Mouse (Mus musculus) left cerebral cortex, postnatal 10 days (tissue): Measurements from ENCODE around the gene Gm10260. TPM values are rescaled to one million over a fixed set of nuclear protein-coding genes. Genes with fewer than 3 reads are reported as not detected.
A peak's percentile ranks its signal among the peaks of the same experiment; 100 is the strongest.

Experiments
- DNase-seq, 2 experiments: peaks; one replicate each; pipeline ENCODE4 v3.0.0; 2021 to 2022; ENCODE audit warnings: low spot score in 2 of 2, mixed read lengths in 1 of 2; ENCODE audit errors: extremely low spot score in 1 of 2
- intact Hi-C: fragments of 180-260 bp; cut with DNase I; formaldehyde crosslinking; loops from one replicate; pipeline ENCODE4 v1.15.1; 2025
- total RNA-seq, 2 experiments: library from RNA; stranded (reverse); gene quantifications; 2 replicates each; pipeline ENCODE4 v1.2.3; 2021

Gene Gm10260
- total RNA-seq, 2 experiments from 2014 or later = 113 to 120 TPM

DNA sequence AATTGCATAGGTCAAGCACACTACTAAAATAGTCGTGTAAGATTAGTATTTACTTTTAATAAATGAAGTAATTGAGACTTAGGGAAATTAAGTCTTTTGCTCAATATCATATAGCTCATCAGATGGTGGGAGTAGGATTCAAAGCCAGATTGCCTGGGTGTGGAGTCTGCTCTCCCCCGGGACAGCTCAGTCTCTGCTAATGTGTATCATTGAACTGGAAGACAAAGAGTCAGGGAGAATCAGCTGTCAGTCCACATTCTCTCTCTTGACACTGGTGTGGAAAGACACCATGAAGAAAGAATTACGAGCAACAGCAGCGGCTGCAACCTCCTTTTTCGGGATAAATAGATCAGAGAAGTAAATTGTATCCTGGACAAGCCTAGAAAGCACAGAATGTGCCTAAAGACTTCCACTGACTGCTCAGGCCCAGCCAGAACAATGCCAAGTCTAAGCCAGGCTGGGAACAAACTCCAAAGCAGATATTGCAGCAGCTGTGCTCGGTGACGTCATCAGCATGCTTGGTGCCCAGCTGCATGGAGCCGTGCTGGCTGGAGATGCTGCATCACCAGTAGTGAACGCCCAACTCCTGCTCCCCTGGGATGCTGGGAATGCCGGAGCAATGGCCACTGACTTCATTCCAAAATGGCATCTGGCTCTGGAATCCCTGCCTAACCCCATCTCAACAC lies 14.5 kb upstream of the Gm10260 start:
- DNase-seq = peak in 1 of 2 experiments; percentile 65
- intact Hi-C loops = no loop called here

DNA sequence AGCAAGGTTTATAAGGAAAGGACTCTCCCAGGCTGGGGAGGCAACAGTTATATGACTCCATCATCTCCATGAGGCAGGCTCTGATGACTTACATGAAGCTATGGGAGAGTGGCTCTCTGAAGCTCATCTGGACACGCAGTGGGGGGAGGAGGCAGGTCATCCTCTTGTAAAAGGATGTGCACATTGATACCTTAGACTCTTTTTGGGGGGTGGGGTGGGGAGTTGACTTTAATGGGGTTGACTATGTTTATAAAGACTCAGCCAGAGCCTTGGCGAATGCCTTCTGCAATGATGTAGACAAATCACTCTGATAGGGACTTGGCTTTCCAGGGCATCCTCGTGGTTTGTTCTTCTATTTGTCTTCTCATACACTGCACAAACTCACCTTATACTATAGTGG lies 8.8 kb upstream of the Gm10260 start:
- intact Hi-C loops = no loop called here

DNA sequence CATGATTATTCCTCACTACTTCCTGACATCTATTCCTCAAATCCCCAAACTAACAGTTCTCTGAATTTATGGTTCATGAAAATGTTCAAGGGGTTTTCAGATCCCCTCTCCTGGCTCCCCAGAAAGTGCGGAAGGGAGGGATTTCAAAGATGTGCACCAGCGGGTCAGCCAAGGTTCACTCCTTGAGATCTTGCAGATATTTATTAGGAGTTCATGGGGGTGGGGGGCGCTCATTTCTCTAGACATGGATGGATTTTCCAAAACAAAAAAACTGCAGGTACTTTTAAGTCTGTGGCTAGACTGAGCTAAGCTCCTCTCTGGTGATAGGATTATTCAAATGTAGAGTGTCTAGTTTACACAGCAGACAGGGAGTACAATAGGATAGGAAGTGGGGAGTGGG lies 8.4 kb upstream of the Gm10260 start:
- DNase-seq = no peak
- intact Hi-C loops = no loop called here

More for the DNA sequence above, 8.8 kb upstream of the Gm10260 start:
- no peak for DNase-seq

DNA sequence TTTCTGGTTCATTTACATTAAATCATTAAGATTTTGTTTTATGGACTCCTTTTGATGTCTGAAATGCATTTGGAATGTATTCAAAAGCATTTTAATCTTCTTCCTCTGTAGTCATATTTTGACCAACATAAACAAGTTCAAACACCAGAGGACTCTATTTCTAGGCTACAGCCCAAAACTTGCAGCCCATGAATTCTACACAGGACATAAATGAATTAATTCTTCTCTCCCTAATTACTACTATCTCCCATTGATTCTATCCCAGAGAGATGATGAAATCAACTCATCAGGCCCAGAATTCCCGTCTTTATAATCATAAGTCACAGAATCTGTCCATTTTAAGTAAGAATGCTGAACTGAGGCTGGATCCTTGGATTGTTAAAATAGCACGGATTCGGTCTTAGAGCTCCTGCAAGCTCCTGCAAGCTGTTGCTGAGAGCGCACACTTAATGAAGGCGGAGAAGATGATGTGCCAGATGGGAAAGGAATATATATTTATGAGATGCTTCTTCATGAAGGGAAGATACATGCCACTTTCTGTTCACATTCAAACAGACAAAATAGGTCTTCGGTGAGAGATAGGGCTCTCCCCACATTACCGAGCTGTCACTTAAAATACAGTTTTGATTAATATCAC lies 7.7 kb upstream of the Gm10260 start:
- intact Hi-C loops = no loop called here
- DNase-seq = peak in 1 of 2 experiments; percentile 36

DNA sequence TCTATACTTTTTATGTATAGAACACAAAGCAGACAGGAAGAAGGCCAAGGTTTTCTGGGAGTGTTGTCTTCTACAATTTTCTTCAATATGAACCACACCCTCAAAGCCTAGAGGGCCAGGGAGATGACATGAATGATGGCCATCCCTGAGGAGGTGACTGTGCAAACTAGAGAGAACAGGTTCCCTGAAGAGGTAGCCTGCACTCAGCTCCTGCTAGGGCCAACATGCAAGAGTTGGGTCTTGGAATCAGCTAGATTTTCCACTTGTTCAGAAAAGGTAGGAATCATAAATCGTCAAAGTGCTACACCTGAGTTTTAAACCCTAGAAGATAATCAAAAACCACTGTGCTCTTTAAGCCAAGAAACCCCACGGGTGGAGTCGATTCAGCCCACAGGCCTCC lies 6.2 kb upstream of the Gm10260 start:
- intact Hi-C loops = no loop called here
- no peak for DNase-seq

DNA sequence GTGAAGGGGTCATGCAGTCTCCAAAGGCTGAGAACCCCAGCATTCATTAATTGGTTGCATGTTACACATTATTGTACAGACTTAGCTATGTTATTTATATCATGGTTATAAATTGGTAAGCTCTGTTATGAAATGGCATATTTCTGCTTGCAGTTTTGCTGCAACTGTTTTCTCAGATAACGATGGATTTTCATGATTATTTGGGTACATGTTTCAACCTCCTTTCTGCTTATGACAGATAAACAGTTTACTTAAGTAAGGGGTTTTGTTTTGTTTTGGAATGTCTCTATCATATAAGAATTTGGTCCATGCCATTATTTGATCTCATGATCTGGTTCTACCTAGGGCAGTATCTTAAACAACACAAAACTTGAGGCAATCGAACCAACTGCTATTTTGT lies 5.5 kb upstream of the Gm10260 start:
- intact Hi-C loops = no loop called here
- DNase-seq = no peak

DNA sequence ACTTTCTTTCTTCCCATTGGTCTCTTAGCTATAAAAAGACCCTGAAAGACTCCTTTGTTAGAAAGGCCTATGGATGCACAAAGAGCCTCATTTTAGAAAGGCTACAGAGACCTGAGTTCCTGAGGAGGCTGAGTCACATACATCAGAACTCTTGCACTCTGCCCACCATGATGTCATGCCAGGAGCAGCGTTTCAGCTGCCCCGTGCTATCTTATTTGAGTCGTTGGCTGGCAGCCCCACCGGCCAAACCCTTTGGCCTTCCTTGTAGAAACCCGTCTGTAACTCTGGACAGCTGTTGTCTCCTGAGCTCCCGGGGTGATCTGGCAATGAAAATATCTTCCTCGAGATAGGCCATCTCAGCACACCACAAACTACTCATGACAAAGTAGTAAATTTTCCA lies 3.6 kb upstream of the Gm10260 start:
- intact Hi-C loops = no loop called here
- DNase-seq = no peak

DNA sequence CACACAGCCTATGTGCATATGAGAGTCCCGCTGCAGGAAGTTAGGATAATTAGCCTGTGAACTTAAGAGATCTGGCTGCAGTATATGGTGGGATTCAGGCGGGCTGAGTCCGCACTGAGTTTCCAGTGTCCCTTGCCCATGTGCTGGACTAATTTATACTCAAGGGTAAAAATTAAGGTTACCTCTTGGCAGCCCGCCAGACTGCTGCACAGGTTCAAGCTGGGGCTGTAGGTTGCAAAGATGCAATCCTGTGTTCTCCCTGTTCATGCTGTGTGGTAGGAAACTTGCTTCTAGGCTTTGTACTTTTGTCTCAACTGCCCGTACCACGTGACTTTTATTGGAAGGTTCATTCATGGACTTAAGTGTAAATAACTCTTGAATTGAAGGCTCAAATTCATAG lies 3.0 kb upstream of the Gm10260 start:
- intact Hi-C loops = no loop called here

DNA sequence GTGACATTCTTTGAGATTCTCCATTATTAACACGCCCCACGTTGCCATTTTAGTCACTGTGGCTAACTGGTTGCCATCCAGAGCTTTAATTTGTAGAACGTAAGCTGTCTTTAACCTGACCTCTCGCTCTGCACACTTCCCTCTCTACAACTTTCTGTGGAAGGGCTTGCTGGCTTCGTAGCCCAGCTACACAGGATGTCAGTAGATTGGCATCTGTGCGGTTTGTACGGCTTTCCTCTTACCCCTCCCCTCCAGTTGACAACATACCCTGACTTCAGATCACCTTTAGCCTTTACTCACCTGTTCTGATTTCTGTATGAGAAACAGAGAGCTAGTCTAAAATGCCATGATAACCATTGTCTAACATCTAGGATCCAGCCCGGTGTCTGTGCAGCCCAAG lies 1.7 kb upstream of the Gm10260 start:
- intact Hi-C loops = no loop called here
- no peak for DNase-seq

More for the DNA sequence above, 3.0 kb upstream of the Gm10260 start:
- DNase-seq = no peak

DNA sequence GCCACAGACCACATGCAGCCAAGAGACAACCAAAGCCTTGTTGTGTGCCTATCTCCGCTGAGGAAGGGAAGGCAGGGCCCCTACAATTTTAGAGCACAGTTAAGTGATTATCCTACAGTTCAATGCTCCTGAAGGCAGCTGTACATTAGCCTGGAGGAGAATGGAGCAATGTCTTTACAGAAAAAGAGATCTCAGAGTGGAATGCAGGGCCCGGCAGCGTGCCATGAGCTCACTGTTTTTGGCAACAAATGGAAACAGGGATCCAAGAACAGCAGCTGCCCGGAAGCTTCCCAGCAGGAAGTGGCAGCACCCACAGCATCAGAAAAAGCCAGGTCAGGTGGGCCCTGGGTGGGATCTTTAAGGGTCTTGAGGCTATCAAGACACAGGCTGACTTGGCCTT lies 3.4 kb downstream of the Gm10260 start:
- DNase-seq = peak; percentile 58 to 69
- intact Hi-C loops = no loop called here

DNA sequence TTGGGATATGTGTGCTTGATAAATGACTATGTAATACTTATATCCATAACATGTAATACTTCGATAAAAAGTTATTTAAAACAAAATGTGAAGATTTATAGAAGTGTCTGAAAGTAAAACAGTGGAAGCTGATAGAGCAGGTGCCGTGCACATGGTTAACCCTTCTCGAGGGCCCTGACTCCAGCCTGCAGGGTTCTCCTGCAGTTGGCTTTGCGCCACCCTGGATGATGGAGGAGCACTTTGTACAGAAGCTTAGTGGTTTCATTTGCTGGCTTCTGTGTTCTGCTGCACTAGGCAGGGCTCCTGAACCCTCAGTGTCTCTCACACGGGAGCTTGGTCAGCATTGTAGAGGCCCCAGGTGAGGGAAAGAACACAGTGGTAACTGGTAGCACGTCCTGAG lies 4.3 kb downstream of the Gm10260 start:
- intact Hi-C loops = no loop called here
- DNase-seq = no peak

DNA sequence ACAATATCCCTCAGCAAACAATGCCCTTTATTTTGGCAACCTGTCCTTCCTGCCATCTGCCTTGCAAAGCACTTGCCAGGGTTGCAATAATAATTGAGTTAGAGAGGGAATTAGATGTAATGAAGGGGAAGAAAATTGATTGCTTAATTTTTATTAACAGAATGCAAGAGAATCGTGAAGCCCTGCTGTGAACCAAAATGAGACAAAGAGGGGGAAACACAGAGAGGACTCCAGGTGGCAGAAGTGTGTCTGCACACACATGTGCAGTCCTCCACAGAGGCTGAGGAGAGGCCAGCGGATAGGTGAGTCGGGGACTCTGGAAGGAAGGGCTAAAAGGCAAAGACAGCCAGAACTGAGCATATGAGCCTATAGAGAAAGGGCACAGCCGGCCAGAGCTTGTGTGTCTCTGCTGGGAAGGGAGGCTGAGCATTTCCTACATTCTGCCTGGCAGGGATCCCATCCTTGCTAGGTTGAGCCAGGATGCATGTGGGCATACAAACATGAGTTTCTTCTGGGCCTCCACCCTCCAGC lies 9.5 kb downstream of the Gm10260 start:
- no peak for DNase-seq
- intact Hi-C loops = no loop called here

DNA sequence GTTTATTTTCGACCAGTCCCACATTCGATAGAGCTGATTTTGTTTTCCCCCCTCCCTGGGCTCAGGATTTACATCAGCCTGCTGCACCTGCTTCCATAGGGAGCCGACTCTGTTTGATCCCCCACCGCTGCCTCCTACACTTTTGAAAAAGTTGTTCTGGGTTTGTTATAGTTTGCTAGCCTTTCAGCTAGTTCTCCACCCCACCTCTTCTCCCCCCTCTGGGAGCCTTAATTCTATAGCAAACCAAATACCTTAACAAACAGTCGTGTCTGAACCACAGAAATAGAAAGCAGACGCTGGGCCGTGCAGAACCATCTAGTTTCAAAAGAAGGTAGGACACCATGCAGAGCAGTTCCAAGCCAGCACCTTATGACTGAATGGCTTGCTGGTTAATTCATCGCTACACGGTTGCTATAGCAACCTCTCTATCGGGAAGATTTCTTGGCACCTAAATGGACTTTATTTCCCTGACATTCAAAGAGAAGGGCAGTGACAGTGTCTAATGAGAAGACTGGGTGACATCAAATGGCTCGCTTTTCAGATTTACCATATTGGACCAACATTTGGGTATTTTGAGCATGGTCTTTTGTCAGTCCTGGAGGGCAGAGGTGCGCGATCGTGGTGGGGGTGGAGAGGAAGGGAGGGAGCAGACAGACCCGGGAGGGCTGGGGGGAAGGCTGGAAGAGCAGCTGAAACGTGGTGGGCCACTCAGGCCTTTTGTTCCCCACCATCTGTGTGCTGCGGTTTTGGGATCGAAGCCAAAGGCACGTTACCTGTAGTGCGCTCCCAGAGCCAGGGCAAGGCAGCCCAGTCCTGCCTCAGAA lies 13.2 kb downstream of the Gm10260 start:
- peak in 1 of 2 experiments; percentile 34 for DNase-seq
- intact Hi-C loops = no loop called here

DNA sequence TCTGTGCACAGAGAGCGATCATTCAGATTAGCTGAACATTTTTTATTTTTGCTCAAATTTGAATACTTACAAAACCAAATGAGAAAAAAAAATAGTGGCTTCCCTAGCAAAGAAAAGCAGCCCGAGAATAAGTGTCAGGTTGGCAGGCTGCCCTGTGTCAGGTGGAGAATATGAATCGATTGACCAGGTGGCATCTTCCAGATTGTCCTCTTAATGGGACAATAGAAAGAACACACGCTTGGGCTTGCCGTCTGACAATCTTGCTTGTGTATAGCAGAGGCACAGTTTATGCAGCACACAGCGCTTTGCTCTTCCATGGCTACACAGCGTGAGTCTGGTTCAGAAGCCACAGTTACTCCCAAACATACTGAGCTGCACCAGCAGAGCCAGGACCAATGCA lies 15.8 kb downstream of the Gm10260 start:
- intact Hi-C loops = no loop called here
- DNase-seq = no peak

DNA sequence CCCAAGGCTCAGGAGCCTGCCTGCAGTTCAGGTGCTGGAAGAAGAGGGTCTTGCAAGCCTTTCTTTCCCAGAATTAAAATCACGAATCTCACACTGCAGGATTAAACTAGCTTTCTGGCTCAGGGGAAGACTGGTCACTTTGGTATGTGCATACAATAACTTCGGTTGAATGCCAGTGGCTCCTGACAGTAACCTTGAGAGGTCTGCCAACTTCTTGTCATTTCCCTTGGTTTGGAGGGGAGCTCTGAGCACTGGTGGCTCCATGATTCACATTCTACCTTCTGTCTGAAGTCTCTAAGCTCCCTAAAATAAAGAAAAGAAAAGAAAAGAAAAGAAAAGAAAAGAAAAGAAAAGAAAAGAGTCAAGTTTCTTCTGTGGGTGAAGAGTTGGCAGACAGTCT lies 16.4 kb downstream of the Gm10260 start:
- intact Hi-C loops = no loop called here
- DNase-seq = no peak

DNA sequence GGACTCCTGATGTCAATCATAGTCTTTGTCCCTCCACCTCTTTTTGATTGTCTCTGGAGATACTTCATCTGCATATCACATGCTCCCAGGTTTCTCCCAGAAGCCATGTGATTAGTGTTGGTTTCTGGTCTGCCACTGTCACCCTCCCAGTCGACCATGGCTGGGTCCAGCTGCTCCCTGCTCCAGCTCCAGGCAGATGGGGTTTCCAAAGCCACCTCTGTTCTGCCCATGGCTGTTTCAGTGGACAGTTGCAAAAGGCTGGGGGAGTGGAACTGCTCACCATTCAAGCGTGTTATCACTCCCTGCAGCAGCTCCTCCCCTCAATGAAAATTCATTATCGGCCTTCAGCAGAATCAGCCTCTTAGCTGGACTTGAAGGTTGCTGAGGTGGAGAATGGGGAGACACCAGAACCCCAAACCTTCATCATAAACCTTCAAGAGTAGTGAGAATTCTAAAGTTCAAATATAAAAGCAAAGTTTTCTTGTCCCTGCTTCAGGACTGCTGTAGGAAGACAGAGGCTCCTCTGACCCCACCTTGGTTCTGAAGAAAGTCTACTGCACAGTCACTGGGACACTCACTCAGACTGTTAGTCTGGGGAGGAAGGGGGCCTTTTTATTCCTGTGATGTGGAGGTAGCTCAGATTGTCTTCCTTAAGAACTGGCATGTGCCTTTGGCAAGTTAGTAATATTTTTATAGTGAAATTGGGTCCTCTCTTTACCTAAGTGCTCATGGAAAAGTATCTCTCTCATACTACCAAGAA lies 17.0 kb downstream of the Gm10260 start:
- intact Hi-C loops = no loop called here
- no peak for DNase-seq

DNA sequence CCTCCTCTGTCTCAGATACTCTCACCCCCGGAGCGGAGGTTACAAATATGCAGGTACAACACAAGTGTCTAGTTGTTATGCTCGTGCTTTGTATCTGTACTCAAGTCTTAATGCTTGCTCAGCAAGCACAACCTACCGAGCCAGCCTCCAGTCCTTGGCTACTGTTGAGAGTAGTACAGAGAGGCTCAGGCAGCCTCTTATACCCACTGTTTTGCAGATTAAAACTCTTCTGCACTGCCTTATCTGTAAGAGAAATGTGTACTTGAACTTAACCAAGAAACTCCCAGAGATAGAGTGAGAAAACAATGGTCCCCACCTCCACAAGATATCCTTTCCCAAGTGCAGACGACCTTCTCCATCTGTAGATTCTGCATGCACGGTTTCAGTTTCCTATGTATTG lies 24.5 kb downstream of the Gm10260 start:
- intact Hi-C loops = no loop called here
- no peak for DNase-seq

DNA sequence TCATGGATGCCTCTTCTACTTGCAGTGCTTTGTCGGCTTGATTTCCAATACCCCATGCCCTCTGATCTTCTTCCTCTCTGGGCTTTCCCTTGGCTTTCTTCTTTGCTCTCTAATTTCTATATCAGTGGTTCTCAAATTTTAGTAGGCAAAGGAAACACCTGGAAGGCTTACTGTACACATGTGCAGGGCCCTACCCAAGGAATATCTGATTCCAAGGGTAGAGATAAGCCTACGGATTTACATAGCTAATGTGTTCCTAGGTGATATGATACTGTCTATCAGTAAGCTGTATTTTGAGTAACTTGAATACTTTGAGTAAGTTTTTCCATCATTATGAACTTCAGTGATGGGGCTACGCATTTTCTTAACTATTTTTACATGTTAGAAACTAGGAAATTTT lies 25.7 kb downstream of the Gm10260 start:
- no peak for DNase-seq
- intact Hi-C loops = no loop called here

DNA sequence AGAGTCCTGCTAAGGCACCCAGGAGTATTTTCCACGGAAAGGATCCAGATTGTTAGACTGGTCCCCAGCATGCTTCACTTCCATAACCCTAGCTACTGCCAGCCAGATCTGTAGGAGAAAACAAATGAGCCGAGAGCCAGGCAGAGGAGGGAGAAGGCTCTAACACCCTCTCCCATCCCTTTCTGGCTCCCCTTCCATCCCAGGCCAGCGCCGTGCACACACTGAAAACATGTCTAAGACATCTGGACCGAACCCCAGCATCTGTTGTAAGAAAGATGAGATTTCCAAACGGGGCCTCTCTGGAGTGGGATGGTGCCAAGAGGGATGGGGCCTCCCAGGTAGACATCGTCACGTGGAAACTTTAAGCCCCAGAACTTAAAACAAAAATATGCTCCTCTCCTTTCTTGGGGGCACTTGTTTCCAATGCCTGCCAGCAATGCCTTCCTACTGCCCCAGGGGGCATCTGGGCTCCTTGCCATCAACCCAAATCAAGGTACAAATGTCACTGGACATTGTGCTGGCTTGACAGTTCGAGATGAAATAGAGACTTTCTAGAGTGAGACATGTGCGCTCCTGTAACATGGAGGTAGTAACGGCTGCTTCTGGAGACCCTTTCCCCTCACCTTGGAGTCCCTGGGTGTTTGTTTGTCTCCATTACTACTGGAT lies 35.1 kb downstream of the Gm10260 start:
- no peak for DNase-seq
- intact Hi-C loops = no loop called here
